10 mouse cellular contexts compared by ENCODE assay signal in the genomic region with DNA sequence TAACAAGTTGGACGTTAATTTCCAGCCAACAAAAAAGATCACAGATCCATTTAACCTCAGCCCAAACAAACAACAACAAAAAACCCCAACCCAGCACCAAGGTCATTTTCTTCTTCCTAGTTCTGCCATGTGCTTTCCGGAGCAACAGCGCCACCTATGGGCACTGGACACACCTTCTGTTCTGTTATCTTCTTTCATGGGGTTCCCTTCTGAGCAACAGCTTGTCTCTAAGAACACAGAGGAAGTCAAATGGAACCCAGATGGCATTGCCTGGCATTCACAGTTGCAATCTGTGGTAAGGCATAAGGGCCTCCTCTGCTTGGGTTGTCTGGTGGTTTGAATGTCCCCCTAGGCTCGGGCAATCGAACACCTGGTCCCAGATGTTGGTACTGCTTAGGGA. TPM values are rescaled to one million over a fixed set of nuclear protein-coding genes. Genes with fewer than 3 reads are reported as not detected.
DNase-seq lines count a peak whose midpoint lies in the region; ATAC-seq and TF ChIP-seq lines count a peak whose summit lies in the region.
"Had no signal": no experiment of that assay in that cellular context is flagged by ENCODE, and none has a peak within 500 bp of the region (broad histone marks: within the 10 kb centered on the region; RNA-seq: fewer than 3 reads in every experiment).

No protein-coding gene starts in this region.

- peak; percentile 69 for TF ChIP-seq CTCF in left cerebral cortex, adult 2 months (IDR thresholded peaks at IDR 0.05)
- peak; percentile 86 for TF ChIP-seq CTCF in Patski (IDR thresholded peaks at IDR 0.05)
- TF ChIP-seq CTCF in cerebellum, adult 2 months (IDR thresholded peaks at IDR 0.05; ENCODE audit: borderline replicate concordance, insufficient read depth, low read depth, low read length) = peak; percentile 91

- no peak overlapping the region for H3K4me3 ChIP-seq in left cerebral cortex, adult 2 months
- no peak overlapping the region for H3K4me3 ChIP-seq in cerebellum, adult 2 months (replicated peaks; ENCODE audit: insufficient read depth, low read depth, low read length)
- H3K4me3 ChIP-seq: embryonic facial prominence, embryonic 12.5 days; neural tube, embryonic 12.5 days had no signal

- intact Hi-C loops in left cerebral cortex, adult 2 months (cut with DNase I) = loop anchor here (2.0 to 5.0 kb wide), 2 partner anchors 34 to 201 kb away; no protein-coding TSS in a partner anchor

- CTCF ChIA-PET in Patski (lab: Charles Lee) = interaction anchor here (0.8 to 4.1 kb wide), 5 partner anchors 8 to 203 kb away, joined by 3 to 16 read pairs (median 7); no protein-coding TSS in a partner anchor

- POLR2A ChIA-PET in Patski (lab: Charles Lee) = no interaction called here

- H3K27me3 ChIP-seq in Patski = no peaks in the 10 kb centered on the region
- H3K27me3 ChIP-seq in cerebellum, adult 2 months (ENCODE audit: control insufficient read depth, insufficient read depth, low read length) = no peaks in the 10 kb centered on the region
- H3K27me3 ChIP-seq: embryonic facial prominence, embryonic 12.5 days; neural tube, embryonic 12.5 days had no signal

- H3K4me1 ChIP-seq in cerebellum, adult 2 months (ENCODE audit: control insufficient read depth, insufficient read depth, low read length) = peaks cover 37% of the 10 kb centered on the region

- H3K27ac ChIP-seq in left cerebral cortex, adult 2 months = no peak overlapping the region
- H3K27ac ChIP-seq in cerebellum, adult 2 months (ENCODE audit: insufficient read depth, low read length) = peak overlapping the region; percentile 64; the same call in 1 of the 2 replicates
- H3K27ac ChIP-seq: embryonic facial prominence, embryonic 12.5 days; neural tube, embryonic 12.5 days had no signal

- in situ Hi-C loops in Patski (cut with MboI; ENCODE audit: low pct_unique_long_range_greater_than_20kb) = loop anchor here (5.0 kb wide), 1 partner anchor 196 kb away; no protein-coding TSS in a partner anchor

- ATAC-seq in Patski = no peak
- peak; percentile 55; the same call in 1 of the 2 replicates for ATAC-seq in neutrophil, adult 5-6 weeks (ENCODE audit: extremely low read depth, insufficient number of reproducible peaks, low FRiP score, poor library complexity, severe bottlenecking)

- 21% methylated on average over 5 of the region's 5 CpGs for WGBS in cerebellum, adult 2 months

- DNase-seq in left cerebral cortex, adult 2 months (ENCODE audit: extremely low spot score in 1 of 2, low spot score in 2 of 2) = peak in 1 of 2 experiments; percentile 66
- DNase-seq in left cerebral cortex, adult 8-10 months (ENCODE audit: low spot score in 2 of 2) = no peak
- no peak for DNase-seq in Patski (ENCODE audit: low read depth, low spot score)
- DNase-seq in cerebellum, adult 2 months = peak; percentile 91 to 92
- peak; percentile 84 for DNase-seq in layer of hippocampus, adult 9-11 months
- no peak for DNase-seq in yolk sac, embryonic 10.5 days (ENCODE audit: low spot score)
- no peak for DNase-seq in spleen, postnatal 14 days (ENCODE audit: low spot score in 2 of 2)

- TF ChIP-seq POLR2A in cerebellum, adult 2 months (IDR thresholded peaks at IDR 0.05; ENCODE audit: borderline replicate concordance, insufficient read depth, low read length) = no peak

RNA-seq across cellular contexts. Expression of a gene that starts 19.4 kb away (rescaled TPM):
- total RNA-seq in left cerebral cortex, adult 2 months (2021) = 10 to 100 TPM; 17.7 to 19.5 TPM
- 10 to 100 TPM; 17.8 to 28.5 (median 20.7) TPM for total RNA-seq in left cerebral cortex, adult 8-10 months (2022)
- 26.8 TPM for polyA plus RNA-seq in Patski (2021)
- 35.6 and 39.7 TPM in 2 replicates for polyA plus RNA-seq in cerebellum, adult 2 months (2012; rRNA removed)
- 2.3 and 2.6 TPM in 2 replicates for total RNA-seq in neutrophil, adult 5-6 weeks (2017)

Comparison
In these comparisons a context has a peak if more than half of its experiments do, and no peak if none do; other contexts are left out.
1. DNase-seq: peak in cerebellum, adult 2 months (2 of 2) and layer of hippocampus, adult 9-11 months (single experiment); none in left cerebral cortex, adult 8-10 months (0 of 2), Patski (single experiment), yolk sac, embryonic 10.5 days (single experiment) and spleen, postnatal 14 days (0 of 2).
2. Peak in every context shown above with its lines, with median percentiles within 50 percentile points of each other: CTCF ChIP-seq.